Mouse (Mus musculus) kidney, adult 11 months (tissue): ENCODE measurements at regions not wholly inside any gene's neighbourhood (a gene's known extent, or its start where the extent isn't known, plus 50 kb on each side); places are given as distances from the start of the nearest gene placed in this dataset.
"Not testable (repeated sequence)": the region's sequence is repeated elsewhere in the genome, so short reads cannot be mapped to it uniquely, and the experiment has no call there.

Experiments used
- DNase-seq: peaks from one replicate; pipeline ENCODE4 v3.0.0; 2022

GRCm38 (mm10) chr7:113010150-113010549, 56.4 kb downstream of the Rassf10 start:
- no peak for DNase-seq

DNA sequence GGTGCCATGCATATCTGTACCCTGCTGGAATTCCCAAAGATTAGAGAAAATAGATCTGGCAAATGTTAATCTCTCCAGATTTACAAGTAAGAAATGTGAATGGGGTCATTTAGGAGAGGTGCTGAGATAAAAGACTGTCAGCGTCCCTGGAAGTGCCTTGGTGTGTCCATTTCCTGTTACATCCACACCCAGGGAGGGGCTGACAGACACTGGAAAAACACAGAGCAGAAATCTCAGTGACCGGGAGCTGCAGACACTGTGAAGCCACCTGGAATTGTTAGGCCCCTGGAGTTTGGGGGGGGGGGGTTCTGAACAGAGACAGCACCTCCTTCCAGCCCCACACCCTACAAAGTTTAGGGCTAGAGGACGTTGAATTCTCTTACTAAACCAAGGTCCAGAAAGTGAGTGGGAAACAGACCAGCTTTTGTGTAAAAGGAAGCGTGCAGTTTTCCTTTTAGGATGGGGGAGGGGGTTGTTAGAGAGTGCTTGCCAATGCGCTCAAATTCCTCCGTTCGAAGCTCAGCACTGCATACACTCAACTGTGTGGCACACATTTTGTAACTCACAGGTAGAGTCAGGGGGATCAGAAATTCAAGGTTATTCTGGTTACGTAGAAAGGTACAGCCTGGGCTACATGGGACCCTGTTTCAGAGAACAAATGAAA, 63.5 kb downstream of the Rassf10 start:
- no peak for DNase-seq

GRCm38 (mm10) chr7:113021412-113021811, 67.7 kb downstream of the Rassf10 start:
- DNase-seq: no peak

GRCm38 (mm10) chr7:113022516-113022915, 68.8 kb downstream of the Rassf10 start:
- no peak for DNase-seq

GRCm38 (mm10) chr7:113025758-113026157, 72.0 kb downstream of the Rassf10 start:
- no peak for DNase-seq

DNA sequence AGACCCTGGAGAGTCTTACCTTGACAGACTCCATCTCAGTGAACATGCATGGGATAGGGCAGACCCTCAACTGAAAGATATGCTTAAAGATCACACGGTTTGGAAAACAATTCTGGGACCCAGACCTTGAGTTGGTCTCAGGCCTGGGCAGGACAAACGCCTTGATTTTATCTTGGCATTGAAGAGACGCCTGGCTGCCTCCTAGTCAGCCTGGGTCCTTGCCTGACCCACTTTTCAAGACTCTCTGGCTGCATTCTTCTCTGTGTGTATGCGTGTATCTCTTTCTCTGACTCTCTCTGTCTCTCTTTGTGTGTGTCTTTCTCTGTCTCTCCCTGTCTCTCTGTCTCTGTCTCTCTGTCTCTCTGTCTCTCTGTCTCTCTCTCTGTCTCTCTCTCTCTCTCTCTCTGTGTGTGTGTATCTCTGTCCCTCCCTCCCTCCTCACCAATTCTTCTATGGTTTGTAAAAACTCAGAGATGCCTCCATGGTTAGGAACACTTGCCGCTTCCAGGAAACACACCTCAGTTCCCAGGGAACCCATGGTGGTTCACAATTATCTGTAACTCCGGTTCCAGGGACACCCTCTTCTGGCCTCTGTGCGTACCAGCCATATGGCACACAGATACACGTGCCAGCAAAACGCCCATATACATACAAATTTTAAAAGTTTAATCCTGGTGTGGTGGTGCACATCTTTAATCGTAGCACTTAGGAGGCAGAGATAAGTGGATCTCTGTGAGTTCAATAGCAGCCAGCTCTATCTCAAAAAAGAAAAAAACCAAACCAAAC, 72.7 kb downstream of the Rassf10 start:
- no peak for DNase-seq

DNA sequence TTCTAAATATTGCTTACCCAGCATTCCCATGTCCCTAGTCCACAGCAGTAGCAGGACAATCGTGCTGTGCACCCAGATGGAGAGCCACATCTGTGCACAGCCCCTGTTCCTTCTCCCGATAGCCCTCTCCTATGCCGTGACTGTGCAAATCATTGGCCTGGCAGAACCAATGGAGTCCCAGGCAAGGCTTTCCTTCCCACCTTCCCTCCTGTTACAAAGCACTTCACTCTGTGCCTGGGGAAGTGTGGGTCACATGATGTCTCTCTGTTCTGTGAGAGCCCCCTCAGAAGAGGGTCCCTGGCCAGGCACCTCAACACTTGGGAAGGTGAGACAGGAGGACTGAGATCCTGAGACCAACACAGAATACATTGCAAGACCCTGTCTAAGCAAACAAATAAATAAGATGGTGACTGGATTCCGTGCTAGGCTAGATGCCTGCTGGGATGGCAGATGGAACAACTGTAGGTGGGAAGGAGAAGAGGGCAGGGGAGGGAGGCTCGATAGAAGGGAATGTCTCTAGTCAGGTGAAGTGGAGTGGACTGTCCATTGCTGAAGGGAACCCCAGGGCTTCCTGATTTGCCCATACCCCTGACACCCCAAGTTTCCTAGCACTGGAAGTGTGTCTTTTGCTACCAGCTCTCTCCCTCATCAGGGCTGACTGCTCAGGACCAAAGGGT, 73.5 kb downstream of the Rassf10 start:
- DNase-seq: no peak

DNA sequence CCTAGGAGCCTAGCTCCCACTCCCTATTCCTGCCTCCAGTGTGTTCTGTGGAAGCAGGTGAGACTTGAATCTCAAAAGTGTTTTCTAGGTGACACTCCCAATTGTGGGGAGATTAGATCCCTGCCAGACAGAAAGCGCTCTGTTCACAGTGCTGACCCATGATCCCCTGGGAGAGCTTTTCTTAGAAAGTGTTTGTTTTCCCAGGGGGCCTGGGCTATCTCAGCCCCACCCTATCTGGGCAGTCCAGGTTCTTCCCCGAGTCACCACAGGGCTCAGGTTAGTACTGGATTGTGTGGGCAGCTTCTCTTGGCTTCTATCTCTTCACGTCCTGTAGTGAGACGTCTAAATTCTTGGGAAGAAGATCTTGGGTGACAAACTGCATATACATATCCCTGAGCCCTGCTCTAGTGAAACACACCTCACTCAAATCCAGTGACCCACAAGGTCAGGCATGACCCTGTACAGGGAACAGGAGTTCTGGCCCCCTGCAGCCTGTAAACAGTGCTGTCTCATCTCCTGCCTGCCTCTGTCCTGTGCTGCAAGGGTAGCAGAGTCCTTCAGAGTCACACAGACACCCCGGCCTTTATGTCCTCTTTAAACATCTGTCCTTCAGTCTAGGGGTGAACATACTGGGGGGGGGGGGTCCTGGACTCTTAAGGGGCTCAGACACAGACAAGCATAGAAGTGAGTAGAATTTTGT, 76.4 kb downstream of the Rassf10 start:
- DNase-seq: no peak

DNA sequence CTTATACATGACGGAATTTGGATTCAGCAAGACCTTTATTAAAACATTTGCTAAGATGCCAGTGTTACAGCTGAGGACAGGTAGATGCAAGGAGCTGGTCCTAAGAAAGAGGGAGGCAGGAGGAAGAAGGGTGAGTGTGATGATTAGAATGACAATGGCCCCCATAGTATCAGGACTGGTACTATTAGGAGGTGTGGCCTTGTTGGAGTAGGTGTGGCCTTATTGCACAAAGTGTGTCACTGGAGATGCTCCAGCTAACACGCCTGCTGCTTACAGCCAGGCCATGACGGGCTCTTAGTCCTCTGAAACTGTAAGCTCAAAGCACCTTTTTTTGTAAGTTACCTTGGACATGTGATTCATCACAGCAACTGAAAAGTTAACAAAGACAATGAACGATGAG, 82.0 kb downstream of the Rassf10 start:
- DNase-seq: no peak

GRCm38 (mm10) chr7:113037825-113038613, 84.3 kb downstream of the Rassf10 start:
- no peak for DNase-seq

GRCm38 (mm10) chr7:113038906-113039671, 85.3 kb downstream of the Rassf10 start:
- no peak for DNase-seq

- not testable (repeated sequence) for DNase-seq
Measured at GRCm38 (mm10) chr7:113045613-113046159, 91.9 kb downstream of the Rassf10 start.

- DNase-seq: no peak
Measured at GRCm38 (mm10) chr7:113046406-113046805, 92.6 kb downstream of the Rassf10 start.

GRCm38 (mm10) chr7:113047583-113047982, 93.8 kb downstream of the Rassf10 start:
- no peak for DNase-seq

DNA sequence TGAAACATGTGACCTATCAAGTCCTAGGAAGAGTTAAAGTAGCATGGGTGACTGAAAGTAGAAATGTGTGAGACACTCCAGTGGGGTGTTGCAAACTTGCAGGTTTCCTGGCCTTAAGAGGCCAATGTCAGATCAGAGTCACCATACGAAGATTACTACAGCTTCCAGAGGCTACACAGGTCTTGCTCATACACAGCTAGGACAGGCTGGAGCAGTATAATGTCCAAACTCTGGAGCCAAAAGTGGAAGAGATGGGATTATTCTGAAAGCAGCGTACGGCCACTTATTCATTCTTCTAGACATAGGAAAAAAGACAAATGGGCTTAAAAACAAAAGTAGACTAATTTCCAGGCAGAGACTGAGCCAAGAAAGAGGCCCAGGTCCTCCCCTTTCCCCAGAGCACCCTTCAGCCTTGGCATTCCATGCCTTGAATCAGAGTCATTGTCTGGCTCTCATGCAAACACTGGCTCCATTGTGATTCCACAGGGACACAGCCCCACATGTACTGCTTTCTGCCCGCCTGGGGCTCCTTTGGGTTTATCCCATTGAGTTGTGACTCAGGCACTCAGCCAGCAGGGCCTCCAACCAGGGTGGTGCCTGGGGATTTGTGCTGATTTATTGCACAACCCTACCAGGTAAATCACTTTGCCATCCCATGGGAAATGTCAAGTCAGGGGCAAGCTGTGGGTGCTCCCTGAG, 94.5 kb downstream of the Rassf10 start:
- DNase-seq: no peak

- no peak for DNase-seq
Measured at GRCm38 (mm10) chr7:113049440-113049839, 95.7 kb downstream of the Rassf10 start.

- DNase-seq: no peak
Measured at GRCm38 (mm10) chr7:113052952-113053351, 99.2 kb downstream of the Rassf10 start.

GRCm38 (mm10) chr7:113056421-113056820, 102.7 kb downstream of the Rassf10 start:
- DNase-seq: no peak

DNA sequence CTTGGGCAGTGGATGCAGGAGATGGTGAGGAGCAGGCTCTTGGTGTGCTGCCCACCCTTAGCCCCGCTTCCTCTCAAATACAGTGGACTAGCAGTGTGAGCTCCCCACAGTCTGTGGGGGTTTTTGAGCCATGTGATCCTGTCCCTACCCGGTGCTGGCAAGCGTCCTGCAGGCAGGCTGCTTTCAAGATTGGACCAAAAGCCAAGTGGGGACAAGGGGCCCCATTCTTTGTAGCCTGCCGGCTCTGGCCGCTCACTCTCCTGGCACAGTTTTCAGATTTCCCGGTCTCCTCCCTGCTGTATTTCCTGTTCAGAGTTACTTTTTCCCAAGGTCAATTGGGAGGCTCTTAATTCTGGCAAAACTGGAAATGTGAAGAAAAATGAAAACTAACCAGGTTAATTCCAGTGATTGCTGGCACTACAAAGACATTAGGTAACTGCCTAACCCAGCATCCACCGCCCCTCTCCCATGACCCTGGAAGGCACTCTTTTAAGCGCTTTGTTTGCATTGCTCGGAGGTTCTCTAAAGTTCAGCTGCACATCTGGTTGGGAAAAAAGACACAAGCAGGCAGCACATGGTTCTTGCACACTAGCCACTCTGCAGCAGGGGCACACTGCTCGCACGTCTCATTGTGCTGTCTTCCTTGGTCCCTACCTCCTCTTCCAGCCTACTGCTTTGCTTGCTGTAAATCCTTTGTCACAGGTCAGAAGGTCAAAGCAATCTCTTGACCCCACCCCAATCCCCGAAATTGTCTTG, 105.6 kb downstream of the Rassf10 start:
- no peak for DNase-seq

- DNase-seq: no peak
Measured at GRCm38 (mm10) chr7:113059967-113060284, 106.2 kb downstream of the Rassf10 start.
